Mouse (Mus musculus): Measurements from ENCODE around the gene Cfdp1. TPM values are rescaled to one million over a fixed set of nuclear protein-coding genes. Genes with fewer than 3 reads are reported as not detected.
"Not testable (repeated sequence)": the region's sequence is repeated elsewhere in the genome, so short reads cannot be mapped to it uniquely, and the experiment has no call there.

Cfdp1 gene
- polyA plus RNA-seq, 1 experiment = 88.3 TPM

DNA sequence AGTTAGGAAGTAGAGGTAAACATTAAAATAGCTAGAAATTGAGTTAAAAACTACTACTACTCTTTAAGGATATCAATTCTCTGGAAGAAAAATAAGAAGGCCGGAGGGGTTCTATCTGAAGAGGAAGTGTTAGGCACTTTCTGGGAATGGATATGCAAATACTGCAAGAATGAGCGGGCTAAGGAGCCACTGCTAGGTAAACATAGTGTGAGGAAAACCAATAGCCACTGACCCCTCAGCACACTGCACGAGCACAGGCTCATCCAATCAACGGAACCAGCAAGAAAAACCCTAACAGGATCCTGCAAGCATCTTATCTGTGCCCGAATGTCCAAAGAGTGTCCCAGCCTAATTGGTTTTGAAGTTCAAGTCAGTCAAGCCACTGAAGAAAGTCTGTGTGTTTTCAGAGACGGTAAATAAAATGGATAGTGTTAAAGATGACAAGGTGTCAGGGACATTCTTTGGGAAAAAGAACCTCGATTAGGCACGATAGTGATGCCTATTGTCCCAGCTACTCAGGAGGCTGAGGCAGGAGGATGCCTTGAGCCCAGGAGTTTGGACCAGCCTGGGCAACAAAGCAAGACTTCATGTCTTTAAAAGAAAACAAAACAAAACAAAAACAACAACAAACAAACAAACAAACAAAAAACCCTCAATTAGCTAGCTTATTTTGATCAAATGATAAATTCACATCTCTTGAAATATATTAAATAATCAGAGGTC, 11.2 kb upstream of the Cfdp1 start:
- H3K27ac ChIP-seq (ENCODE audit: insufficient read depth, low read depth, low read length) = no peak overlapping the region
- TF ChIP-seq CTCF (IDR thresholded peaks at IDR 0.05; ENCODE audit: low read depth, low read length) (no peak), POLR2A (IDR thresholded peaks at IDR 0.05; ENCODE audit: borderline replicate concordance, low read depth, low read length) (no peak)
- peaks cover 11% of the 10 kb centered on the region for H3K4me1 ChIP-seq (ENCODE audit: control insufficient read depth, insufficient read depth, low read length)
- no peak overlapping the region for H3K4me3 ChIP-seq (ENCODE audit: insufficient read depth, low read length)

DNA sequence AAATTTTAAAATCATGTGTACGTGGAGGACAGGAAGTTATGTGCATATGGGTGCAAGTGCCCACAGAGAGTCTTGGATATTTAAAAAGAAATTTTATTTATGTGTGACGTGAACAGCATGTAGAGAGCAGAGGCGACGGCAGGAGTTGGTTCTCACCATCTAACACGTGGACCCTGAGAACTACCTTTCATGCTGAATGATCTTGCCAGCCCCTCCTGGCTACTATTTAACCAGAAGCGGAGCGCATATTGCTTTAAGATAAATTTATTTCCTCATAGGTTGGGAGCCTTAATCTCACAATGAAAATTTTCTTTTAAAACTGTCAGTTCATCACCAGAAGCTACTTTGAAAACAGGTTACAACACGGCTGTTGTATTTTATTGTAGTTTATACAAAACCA, 10.6 kb upstream of the Cfdp1 start:
- TF ChIP-seq POLR2A (IDR thresholded peaks at IDR 0.05; ENCODE audit: borderline replicate concordance, low read depth, low read length) = no peak
- TF ChIP-seq CTCF (IDR thresholded peaks at IDR 0.05; ENCODE audit: low read depth, low read length) = no peak
- Histone ChIP-seq H3K27ac (ENCODE audit: insufficient read depth, low read depth, low read length) (no peak overlapping the region), H3K4me1 (ENCODE audit: control insufficient read depth, insufficient read depth, low read length) (peaks cover 11% of the 10 kb centered on the region), H3K4me3 (ENCODE audit: insufficient read depth, low read length) (no peak overlapping the region)

DNA sequence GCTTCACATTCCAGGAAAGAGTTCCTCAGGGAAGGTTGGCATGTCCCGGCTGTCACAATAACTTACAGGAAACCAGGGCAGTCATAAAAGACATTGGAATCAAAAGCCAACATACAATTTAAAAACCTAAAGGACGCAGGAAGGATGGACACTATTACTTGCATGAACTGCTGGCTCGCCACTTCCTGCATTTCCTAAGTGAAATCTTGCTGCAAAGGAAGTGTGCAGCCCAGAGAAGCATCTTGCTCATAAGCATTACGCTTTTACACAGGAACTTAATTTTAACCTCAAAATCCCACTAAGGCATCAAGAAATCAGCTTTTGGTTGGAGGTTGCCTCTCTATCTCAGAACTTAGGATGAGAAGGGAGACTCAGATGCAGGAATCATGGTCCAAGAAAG, 9.2 kb upstream of the Cfdp1 start:
- no peak for TF ChIP-seq POLR2A (IDR thresholded peaks at IDR 0.05; ENCODE audit: borderline replicate concordance, low read depth, low read length)
- TF ChIP-seq CTCF (IDR thresholded peaks at IDR 0.05; ENCODE audit: low read depth, low read length) = no peak
- no peak overlapping the region for H3K27ac ChIP-seq (ENCODE audit: insufficient read depth, low read depth, low read length)
- no peak overlapping the region for H3K4me3 ChIP-seq (ENCODE audit: insufficient read depth, low read length)
- peaks cover 7% of the 10 kb centered on the region for H3K4me1 ChIP-seq (ENCODE audit: control insufficient read depth, insufficient read depth, low read length)

DNA sequence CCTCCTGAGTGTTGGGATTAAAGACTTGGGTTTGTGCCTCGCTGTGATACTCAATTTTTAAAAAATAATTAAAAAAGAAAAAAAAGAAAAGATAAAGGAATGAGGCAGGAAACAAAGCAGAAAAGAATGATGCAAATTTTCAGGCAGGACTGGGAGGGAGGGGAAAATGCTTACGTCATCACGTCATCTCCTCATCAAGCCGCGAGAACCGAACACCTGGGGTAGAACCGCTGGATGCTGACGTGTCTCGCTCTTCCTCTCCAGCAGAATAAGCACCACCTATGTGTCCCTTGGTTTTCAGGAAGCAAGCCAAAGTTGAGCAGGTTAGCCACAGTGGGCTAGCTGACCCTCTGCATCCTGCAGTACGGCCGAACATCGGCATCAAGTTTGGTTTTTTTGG, 1.9 kb upstream of the Cfdp1 start:
- peaks cover 7% of the 10 kb centered on the region; the same call in 1 of the 2 replicates for H3K4me1 ChIP-seq (ENCODE audit: control insufficient read depth, insufficient read depth, low read length)
- H3K4me3 ChIP-seq (ENCODE audit: insufficient read depth, low read length) = no peak overlapping the region
- TF ChIP-seq CTCF (IDR thresholded peaks at IDR 0.05; ENCODE audit: low read depth, low read length) = no peak
- TF ChIP-seq POLR2A (IDR thresholded peaks at IDR 0.05; ENCODE audit: borderline replicate concordance, low read depth, low read length) = no peak
- no peak overlapping the region for H3K27ac ChIP-seq (ENCODE audit: insufficient read depth, low read depth, low read length)

DNA sequence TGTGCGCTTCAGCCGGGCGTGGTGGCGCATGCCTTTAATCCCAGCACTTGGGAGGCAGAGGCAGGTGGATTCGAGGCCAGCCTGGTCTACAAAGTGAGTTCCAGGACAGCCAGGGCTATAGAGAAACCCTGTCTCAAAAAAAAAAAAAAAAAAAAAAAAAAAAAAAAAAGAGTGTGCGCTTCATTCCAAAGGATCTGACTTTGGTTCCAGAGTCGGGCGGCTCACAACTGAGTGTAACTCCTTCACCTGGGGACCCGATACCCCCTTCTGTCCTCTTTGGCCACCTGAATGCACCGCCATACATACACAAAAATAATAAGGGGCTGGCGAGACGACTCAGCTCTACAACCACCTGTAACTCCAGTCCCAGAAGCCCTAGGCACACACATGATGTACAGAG, 872 bp downstream of the Cfdp1 start:
- H3K4me3 ChIP-seq (ENCODE audit: insufficient read depth, low read length) = peak overlapping the region; percentile 70
- not testable (repeated sequence) for H3K4me1 ChIP-seq (ENCODE audit: control insufficient read depth, insufficient read depth, low read length); H3K27ac ChIP-seq (ENCODE audit: insufficient read depth, low read depth, low read length)

DNA sequence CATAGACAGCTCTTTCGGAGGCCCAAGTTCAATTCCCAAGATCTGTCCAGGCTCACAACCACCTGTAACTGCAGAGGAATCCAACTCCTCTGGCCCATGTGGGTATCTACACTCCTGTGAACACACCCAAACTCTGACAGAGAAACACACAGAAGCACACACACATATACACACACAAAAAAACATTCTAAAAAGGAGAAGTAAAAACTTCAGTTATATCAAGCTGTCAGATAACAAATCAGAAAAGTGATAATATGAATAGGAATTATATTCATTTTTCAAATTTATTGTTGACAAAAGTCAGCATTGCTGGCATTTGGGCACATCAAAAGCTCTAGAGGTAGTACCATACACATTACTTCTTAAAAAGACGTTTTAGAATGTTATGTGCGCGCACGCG, 7.3 kb downstream of the Cfdp1 start:
- no peak overlapping the region for H3K27ac ChIP-seq (ENCODE audit: insufficient read depth, low read depth, low read length)
- H3K4me1 ChIP-seq (ENCODE audit: control insufficient read depth, insufficient read depth, low read length) = peaks cover 2% of the 10 kb centered on the region; the same call in 1 of the 2 replicates
- no peak overlapping the region for H3K4me3 ChIP-seq (ENCODE audit: insufficient read depth, low read length)
- no peak for TF ChIP-seq POLR2A (IDR thresholded peaks at IDR 0.05; ENCODE audit: borderline replicate concordance, low read depth, low read length)
- no peak for TF ChIP-seq CTCF (IDR thresholded peaks at IDR 0.05; ENCODE audit: low read depth, low read length)

DNA sequence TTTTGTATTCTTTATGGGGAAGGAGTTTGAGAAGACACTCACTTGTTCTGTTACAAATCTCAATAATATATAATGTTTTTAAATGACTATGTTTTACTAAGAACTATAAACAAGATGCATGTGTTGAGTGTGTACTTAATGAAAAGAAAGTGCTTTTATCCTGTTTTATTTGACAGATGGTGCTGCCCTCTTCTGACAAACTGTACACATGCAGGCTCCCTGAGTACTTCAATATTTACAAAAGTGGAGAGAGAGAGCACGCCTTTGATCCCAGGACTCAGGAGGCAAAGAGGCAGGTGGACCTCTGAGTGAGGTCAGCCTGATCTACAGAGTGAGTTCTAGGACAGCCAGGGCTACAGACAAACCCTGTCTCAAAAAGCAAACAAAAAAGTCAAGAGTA, 18.6 kb downstream of the Cfdp1 start:
- H3K4me3 ChIP-seq (ENCODE audit: insufficient read depth, low read length) = no peak overlapping the region
- TF ChIP-seq CTCF (IDR thresholded peaks at IDR 0.05; ENCODE audit: low read depth, low read length) (no peak), POLR2A (IDR thresholded peaks at IDR 0.05; ENCODE audit: borderline replicate concordance, low read depth, low read length) (no peak)

DNA sequence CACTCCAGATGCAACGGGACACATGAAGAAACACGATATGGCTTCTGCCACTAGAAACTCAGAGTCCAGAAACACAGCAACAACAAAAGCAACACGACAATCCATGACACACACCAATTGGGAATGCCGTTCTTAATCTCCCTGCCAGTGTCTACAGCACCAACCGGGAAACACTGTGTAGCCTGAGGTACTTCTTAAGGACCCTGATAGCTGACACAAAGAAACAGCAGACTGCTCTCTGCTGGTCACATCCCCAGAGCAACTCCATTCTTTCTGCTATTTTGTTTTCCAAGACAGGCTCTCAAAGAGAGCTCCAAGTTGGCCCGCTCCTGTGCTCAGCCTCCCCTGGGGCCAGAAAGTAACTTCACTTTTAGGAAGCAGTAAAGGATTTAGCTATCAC, 20.1 kb downstream of the Cfdp1 start:
- H3K27ac ChIP-seq (ENCODE audit: insufficient read depth, low read depth, low read length) = no peak overlapping the region
- no peaks in the 10 kb centered on the region for H3K4me1 ChIP-seq (ENCODE audit: control insufficient read depth, insufficient read depth, low read length)
- no peak for TF ChIP-seq CTCF (IDR thresholded peaks at IDR 0.05; ENCODE audit: low read depth, low read length)
- no peak for TF ChIP-seq POLR2A (IDR thresholded peaks at IDR 0.05; ENCODE audit: borderline replicate concordance, low read depth, low read length)
- H3K4me3 ChIP-seq (ENCODE audit: insufficient read depth, low read length) = no peak overlapping the region

More for the DNA sequence above, 18.6 kb downstream of the Cfdp1 start:
- H3K27ac ChIP-seq (ENCODE audit: insufficient read depth, low read depth, low read length) = no peak overlapping the region
- H3K4me1 ChIP-seq (ENCODE audit: control insufficient read depth, insufficient read depth, low read length) = no peaks in the 10 kb centered on the region

DNA sequence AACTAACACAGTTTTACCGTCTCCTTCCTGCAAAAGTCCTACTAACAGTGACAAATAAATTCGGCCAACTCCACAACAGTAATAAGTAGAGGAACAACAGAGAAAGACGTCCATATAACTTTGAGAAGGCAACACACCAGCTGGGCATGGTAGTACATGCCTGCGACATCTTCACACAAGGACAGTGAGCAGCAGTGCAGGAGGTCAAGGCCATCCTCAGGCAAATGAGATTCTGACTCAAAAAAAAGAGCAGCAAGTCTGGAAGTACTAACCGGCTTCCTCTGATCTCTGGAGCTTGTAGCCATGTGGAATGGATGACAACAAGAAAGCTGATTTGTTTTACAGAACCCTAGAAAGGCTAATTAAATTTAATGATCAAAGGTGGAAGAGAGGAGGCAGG, 21.1 kb downstream of the Cfdp1 start:
- TF ChIP-seq POLR2A (IDR thresholded peaks at IDR 0.05; ENCODE audit: borderline replicate concordance, low read depth, low read length) = no peak
- TF ChIP-seq CTCF (IDR thresholded peaks at IDR 0.05; ENCODE audit: low read depth, low read length) = no peak

DNA sequence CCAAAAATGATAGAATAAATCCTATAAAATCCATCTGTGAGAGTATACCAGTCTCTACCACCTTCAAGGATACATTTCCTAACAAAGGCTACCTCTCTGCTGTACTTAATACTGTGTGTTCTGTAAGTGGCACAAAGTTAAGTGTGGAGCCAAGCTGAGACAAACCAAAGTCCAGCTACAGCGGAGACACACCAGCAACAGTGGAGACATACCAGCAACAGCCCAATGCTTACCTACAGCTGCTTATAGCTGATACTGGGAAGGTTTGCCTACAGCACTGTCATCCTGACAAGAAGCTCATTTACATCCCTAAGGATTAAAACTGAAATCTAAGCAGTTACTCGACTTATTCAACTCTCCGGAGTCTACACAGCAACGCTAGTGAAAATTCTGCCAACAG, 22.1 kb downstream of the Cfdp1 start:
- Histone ChIP-seq H3K27ac (ENCODE audit: insufficient read depth, low read depth, low read length) (no peak overlapping the region), H3K4me1 (ENCODE audit: control insufficient read depth, insufficient read depth, low read length) (no peaks in the 10 kb centered on the region), H3K4me3 (ENCODE audit: insufficient read depth, low read length) (no peak overlapping the region)
- TF ChIP-seq CTCF (IDR thresholded peaks at IDR 0.05; ENCODE audit: low read depth, low read length) (no peak), POLR2A (IDR thresholded peaks at IDR 0.05; ENCODE audit: borderline replicate concordance, low read depth, low read length) (no peak)

More for the DNA sequence above, 21.1 kb downstream of the Cfdp1 start:
- H3K27ac ChIP-seq (ENCODE audit: insufficient read depth, low read depth, low read length) = no peak overlapping the region
- H3K4me1 ChIP-seq (ENCODE audit: control insufficient read depth, insufficient read depth, low read length) = no peaks in the 10 kb centered on the region
- H3K4me3 ChIP-seq (ENCODE audit: insufficient read depth, low read length) = no peak overlapping the region

DNA sequence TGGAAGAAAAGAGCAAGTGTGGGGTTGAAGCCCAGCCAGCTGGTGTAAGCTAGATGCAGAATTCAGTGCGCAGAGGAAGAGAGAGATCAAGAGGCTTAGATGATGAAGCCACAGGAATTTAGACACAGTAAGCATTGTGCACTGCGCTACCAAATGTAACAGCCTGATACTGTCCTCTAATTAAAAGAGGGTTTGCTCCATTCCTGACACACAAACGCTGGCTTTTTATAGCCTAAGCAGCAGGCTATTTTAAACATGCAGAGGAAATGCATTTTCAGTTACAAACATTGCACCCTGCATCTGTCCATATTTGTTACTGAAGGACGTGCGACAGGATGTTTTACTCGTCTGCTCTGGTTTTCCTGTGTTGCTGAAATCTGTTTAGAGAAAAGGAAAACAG, 25.5 kb downstream of the Cfdp1 start:
- no peaks in the 10 kb centered on the region for H3K4me1 ChIP-seq (ENCODE audit: control insufficient read depth, insufficient read depth, low read length)
- TF ChIP-seq CTCF (IDR thresholded peaks at IDR 0.05; ENCODE audit: low read depth, low read length) (no peak), POLR2A (IDR thresholded peaks at IDR 0.05; ENCODE audit: borderline replicate concordance, low read depth, low read length) (no peak)
- H3K27ac ChIP-seq (ENCODE audit: insufficient read depth, low read depth, low read length) = no peak overlapping the region
- H3K4me3 ChIP-seq (ENCODE audit: insufficient read depth, low read length) = no peak overlapping the region

Data from bone marrow macrophage, adult 2 months (primary cell).